Mouse (Mus musculus): ENCODE results near the gene Dph3.
"Not testable (repeated sequence)": the region's sequence is repeated elsewhere in the genome, so short reads cannot be mapped to it uniquely, and the experiment has no call there.

Gene Dph3

GRCm38 (mm10) chr14:32085486-32086201 is at the start of gene Dph3:
TSS of gene Dph3 (minus strand) at chr14:32085729.
- peak; percentile 94 for DNase-seq (ENCODE audit: low read depth, low spot score)

GRCm38 (mm10) chr14:32134293-32134692 is 48.8 kb upstream of the Dph3 start:
- no peak for DNase-seq (ENCODE audit: low read depth, low spot score)

GRCm38 (mm10) chr14:32131836-32132235 is 46.3 kb upstream of the Dph3 start:
- DNase-seq (ENCODE audit: low read depth, low spot score): no peak

GRCm38 (mm10) chr14:32128409-32128808 is 42.9 kb upstream of the Dph3 start:
- no peak for DNase-seq (ENCODE audit: low read depth, low spot score)

GRCm38 (mm10) chr14:32125256-32125655 is 39.7 kb upstream of the Dph3 start:
- DNase-seq (ENCODE audit: low read depth, low spot score): not testable (repeated sequence)

GRCm38 (mm10) chr14:32124261-32124660 is 38.7 kb upstream of the Dph3 start:
- DNase-seq (ENCODE audit: low read depth, low spot score): no peak

- peak; percentile 8 for DNase-seq (ENCODE audit: low read depth, low spot score)
Observed at GRCm38 (mm10) chr14:32121920-32122315, 36.4 kb upstream of the Dph3 start.

GRCm38 (mm10) chr14:32120940-32121919 is 35.7 kb upstream of the Dph3 start:
- DNase-seq (ENCODE audit: low read depth, low spot score): no peak

GRCm38 (mm10) chr14:32112124-32112523 is 26.6 kb upstream of the Dph3 start:
- not testable (repeated sequence) for DNase-seq (ENCODE audit: low read depth, low spot score)

- no peak for DNase-seq (ENCODE audit: low read depth, low spot score)
Observed at GRCm38 (mm10) chr14:32106911-32107310, 21.4 kb upstream of the Dph3 start.

- DNase-seq (ENCODE audit: low read depth, low spot score): no peak
Observed at GRCm38 (mm10) chr14:32105663-32106062, 20.1 kb upstream of the Dph3 start.

- DNase-seq (ENCODE audit: low read depth, low spot score): no peak
Observed at GRCm38 (mm10) chr14:32103556-32103955, 18.0 kb upstream of the Dph3 start.

GRCm38 (mm10) chr14:32098951-32099350 is 13.4 kb upstream of the Dph3 start:
- no peak for DNase-seq (ENCODE audit: low read depth, low spot score)

- DNase-seq (ENCODE audit: low read depth, low spot score): no peak
Observed at GRCm38 (mm10) chr14:32097691-32098090, 12.2 kb upstream of the Dph3 start.

GRCm38 (mm10) chr14:32096740-32097139 is 11.2 kb upstream of the Dph3 start:
- DNase-seq (ENCODE audit: low read depth, low spot score): no peak

- DNase-seq (ENCODE audit: low read depth, low spot score): no peak
Observed at GRCm38 (mm10) chr14:32095646-32096045, 10.1 kb upstream of the Dph3 start.

GRCm38 (mm10) chr14:32093500-32094117 is 8.1 kb upstream of the Dph3 start:
- DNase-seq (ENCODE audit: low read depth, low spot score): no peak

- no peak for DNase-seq (ENCODE audit: low read depth, low spot score)
Observed at GRCm38 (mm10) chr14:32093018-32093417, 7.5 kb upstream of the Dph3 start.

GRCm38 (mm10) chr14:32091704-32092103 is 6.2 kb upstream of the Dph3 start:
- no peak for DNase-seq (ENCODE audit: low read depth, low spot score)

GRCm38 (mm10) chr14:32091124-32091523 is 5.6 kb upstream of the Dph3 start:
- DNase-seq (ENCODE audit: low read depth, low spot score): no peak

GRCm38 (mm10) chr14:32087584-32088248 is 2.2 kb upstream of the Dph3 start:
- DNase-seq (ENCODE audit: low read depth, low spot score): not testable (repeated sequence)

GRCm38 (mm10) chr14:32086226-32086625 is 697 bp upstream of the Dph3 start:
- DNase-seq (ENCODE audit: low read depth, low spot score): no peak
